Mouse (Mus musculus) hindbrain, embryonic 10.5 days (tissue): ENCODE data around the gene Olfr878. TPM values are rescaled to one million over a fixed set of nuclear protein-coding genes. Genes with fewer than 3 reads are reported as not detected.
A peak's percentile ranks its signal among the peaks of the same experiment; 100 is the strongest.

Experiments
- DNase-seq: peaks from one replicate; pipeline ENCODE4 v3.0.0-alpha.2; 2017; ENCODE audit warnings: low spot score
- H3K27ac ChIP-seq: fragments of 300-500 bp; sonication (generic); 2 replicates; pipeline ENCODE4 v1.5.1; 2016; ENCODE audit warnings: mild to moderate bottlenecking, moderate library complexity
- H3K27me3 ChIP-seq: fragments of 300-500 bp; sonication (generic); 2 replicates; pipeline ENCODE4 v1.6.1; 2016; ENCODE audit warnings: mild to moderate bottlenecking; ENCODE audit not compliant: poor library complexity, insufficient read depth, severe bottlenecking
- H3K36me3 ChIP-seq: fragments of 300-500 bp; sonication (generic); 2 replicates; pipeline ENCODE4 v1.6.1; 2016; ENCODE audit warnings: mild to moderate bottlenecking, moderate library complexity
- H3K4me1 ChIP-seq: fragments of 300-500 bp; sonication (generic); replicated peaks from 2 replicates; pipeline ENCODE4 v1.6.1; 2016; ENCODE audit warnings: mild to moderate bottlenecking
- H3K4me3 ChIP-seq: fragments of 300-500 bp; sonication (generic); 2 replicates; pipeline ENCODE4 v1.5.1; 2016; ENCODE audit warnings: mild to moderate bottlenecking, moderate library complexity
- H3K9me3 ChIP-seq: fragments of 300-500 bp; sonication (generic); 2 replicates; pipeline ENCODE4 v1.6.1; 2016; ENCODE audit warnings: mild to moderate bottlenecking, moderate library complexity
- WGBS: fragments of 180-500 bp; shearing (Covaris S2); methylation state at CpG from one replicate; pipeline ENCODE4 v1.1.7; 2016; 5-methylcytosine and 5-hydroxymethylcytosine counted together
- polyA plus RNA-seq: library from polyadenylated mRNA; unstranded; fragments of >200 nt; fragmentation: Nextera tagmentation; extraction: Ambion mirVana; gene quantifications from 2 replicates; pipeline ENCODE4 v1.2.1, GENCODE M21; 2016

Gene Olfr878
- polyA plus RNA-seq: not detected in 2 replicates

DNA sequence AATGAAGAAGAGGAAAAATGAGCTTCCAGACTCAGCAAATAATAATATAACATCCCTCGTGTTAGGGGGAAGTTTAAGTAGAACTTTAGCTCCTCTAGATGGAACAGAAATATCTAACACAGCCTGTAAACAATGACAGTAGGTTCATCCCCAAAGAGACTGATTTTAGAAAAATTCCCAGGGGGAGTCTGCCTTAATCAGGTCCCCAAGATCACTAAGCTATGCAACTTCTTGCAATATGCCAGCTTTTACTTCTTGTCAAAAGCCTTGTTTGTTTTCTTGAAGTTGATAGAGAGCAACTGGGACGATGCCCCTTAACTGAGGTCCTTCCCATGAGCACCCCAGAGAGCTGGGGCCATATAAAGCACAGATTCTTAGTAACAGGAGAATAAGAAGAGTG, at the start of gene Olfr878:
TSS of gene Olfr878 (plus strand) at position 301 of the 400 bp plus-strand sequence.
- WGBS: 77% methylated on average over 2 of the region's 2 CpGs
- no peaks in the 10 kb centered on the region for H3K9me3 ChIP-seq
- no peak for DNase-seq
- H3K4me1 ChIP-seq: no peaks in the 10 kb centered on the region
- H3K4me3 ChIP-seq: no peak within 1 kb of the TSS
- H3K27me3 ChIP-seq: no peaks in the 10 kb centered on the region
- H3K36me3 ChIP-seq: no peaks in the 10 kb centered on the region
- H3K27ac ChIP-seq: no peak within 1 kb of the TSS

DNA sequence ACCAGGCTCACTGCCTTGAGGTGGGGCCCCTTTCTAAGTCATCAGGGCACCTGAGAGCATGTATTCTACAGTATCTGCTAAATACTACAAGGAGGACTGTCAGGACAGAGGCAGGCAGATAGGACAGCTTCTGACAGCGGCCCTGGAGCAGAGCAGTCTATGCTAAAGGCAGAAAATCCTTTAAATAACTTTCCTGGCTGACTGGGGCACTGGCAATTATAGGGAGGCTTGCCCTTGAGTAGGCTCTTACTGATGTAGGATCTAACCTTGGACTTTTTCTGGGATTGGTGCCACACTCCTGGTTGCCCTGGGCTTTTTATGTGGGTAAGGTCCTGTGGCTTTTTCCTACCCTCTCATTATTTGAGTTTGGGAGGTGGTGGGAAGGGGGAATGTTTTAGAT, 47.4 kb upstream of the Olfr878 start:
- no peaks in the 10 kb centered on the region for H3K9me3 ChIP-seq
- H3K4me1 ChIP-seq: no peaks in the 10 kb centered on the region
- no peaks in the 10 kb centered on the region for H3K27me3 ChIP-seq
- 71% methylated on average over 1 of the region's 1 CpGs for WGBS
- H3K36me3 ChIP-seq: no peaks in the 10 kb centered on the region
- DNase-seq: no peak
- no peak overlapping the region for H3K27ac ChIP-seq
- H3K4me3 ChIP-seq: no peak overlapping the region

DNA sequence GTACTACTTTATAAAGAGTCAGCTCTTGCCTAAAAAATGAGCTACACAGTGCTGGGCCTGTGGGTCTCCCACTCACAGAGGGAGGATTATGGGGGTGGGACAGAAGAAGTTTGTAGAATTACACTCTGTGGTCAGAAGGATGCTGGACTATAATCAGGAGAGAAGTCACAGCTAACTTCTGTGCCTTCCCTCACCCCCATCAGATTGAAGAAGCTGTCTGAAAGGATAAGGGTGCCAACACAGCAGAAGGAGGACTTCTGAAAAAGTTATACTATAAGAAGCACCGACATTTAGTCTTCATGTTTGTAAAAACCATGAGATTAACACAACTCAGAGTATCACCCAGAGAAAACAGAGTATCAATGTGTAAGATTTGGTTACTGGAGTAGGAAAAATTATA, 46.5 kb upstream of the Olfr878 start:
- WGBS: 68% methylated on average over 1 of the region's 1 CpGs
- Histone ChIP-seq H3K27me3 (no peaks in the 10 kb centered on the region), H3K27ac (no peak overlapping the region), H3K9me3 (no peaks in the 10 kb centered on the region), H3K4me1 (no peaks in the 10 kb centered on the region), H3K4me3 (no peak overlapping the region), H3K36me3 (no peaks in the 10 kb centered on the region)
- no peak for DNase-seq

DNA sequence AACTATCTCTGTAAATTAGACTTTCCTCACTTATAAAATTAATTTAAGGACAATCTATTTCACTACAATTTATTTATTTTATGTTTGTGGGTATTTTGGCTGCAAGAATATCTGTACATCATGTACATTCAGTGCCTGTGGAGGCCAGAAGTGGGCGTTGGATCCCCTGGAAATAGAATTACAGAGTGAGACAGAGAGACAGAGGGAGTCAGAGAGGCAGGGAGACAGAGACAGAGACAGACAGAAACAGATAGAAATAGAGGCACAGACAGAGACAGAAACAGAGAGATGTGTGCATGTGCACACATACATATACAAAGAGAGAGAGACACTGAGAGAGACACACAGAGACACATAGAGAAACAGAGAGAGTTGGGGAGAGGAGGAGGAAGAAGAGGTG, 46.1 kb upstream of the Olfr878 start:
- no peak for DNase-seq
- H3K4me3 ChIP-seq: no peak overlapping the region
- H3K36me3 ChIP-seq: no peaks in the 10 kb centered on the region
- no peaks in the 10 kb centered on the region for H3K27me3 ChIP-seq
- H3K9me3 ChIP-seq: no peaks in the 10 kb centered on the region
- no peaks in the 10 kb centered on the region for H3K4me1 ChIP-seq
- no peak overlapping the region for H3K27ac ChIP-seq
- 64% methylated on average over 1 of the region's 1 CpGs for WGBS

DNA sequence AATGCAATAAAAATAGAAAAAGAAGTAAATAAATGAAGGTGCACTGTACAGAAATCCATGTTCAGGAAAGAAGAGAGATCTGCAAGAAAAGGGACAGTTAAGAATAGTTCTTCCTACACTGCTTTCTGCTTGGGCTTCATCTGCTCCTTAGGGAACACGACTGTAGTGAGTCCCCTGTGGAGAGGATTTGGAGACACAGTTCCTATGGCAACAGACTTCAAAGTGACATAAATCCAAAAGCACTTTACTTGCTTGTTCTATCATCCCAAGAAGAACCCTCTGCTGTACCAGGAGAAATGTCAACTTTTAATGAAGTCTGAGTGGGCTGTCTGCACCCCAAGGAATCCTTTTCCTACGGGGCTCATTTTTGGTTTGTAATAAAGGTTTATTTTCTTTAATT, 26.7 kb upstream of the Olfr878 start:
- 29% methylated on average over 2 of the region's 2 CpGs for WGBS
- Histone ChIP-seq H3K36me3 (no peaks in the 10 kb centered on the region), H3K27ac (no peak overlapping the region), H3K27me3 (no peaks in the 10 kb centered on the region), H3K4me1 (no peaks in the 10 kb centered on the region), H3K4me3 (no peak overlapping the region), H3K9me3 (no peaks in the 10 kb centered on the region)
- no peak for DNase-seq

DNA sequence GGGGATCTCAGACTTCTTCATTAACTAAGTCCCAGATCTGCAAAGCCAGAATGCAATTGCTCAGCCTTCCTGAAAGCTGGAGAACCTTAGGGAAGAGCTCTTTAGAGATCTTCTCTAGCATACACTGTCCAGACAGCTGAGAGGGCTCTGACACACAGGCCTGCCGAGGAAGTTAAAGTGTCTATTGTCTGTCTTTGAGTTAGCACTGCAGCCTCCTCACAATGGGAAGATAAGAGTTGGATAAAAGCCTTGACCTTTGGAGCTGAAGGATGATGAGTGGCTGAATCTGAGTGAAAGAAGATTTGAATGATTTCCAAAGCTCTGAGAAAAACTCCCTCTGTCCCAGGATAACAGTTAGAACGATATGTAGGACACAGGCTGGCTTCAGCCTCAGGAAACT, 21.0 kb upstream of the Olfr878 start, which contains the start of gene Olfr145:
TSS of gene Olfr145 (plus strand) at position 64 of the 400 bp plus-strand sequence.
- Histone ChIP-seq H3K9me3 (no peaks in the 10 kb centered on the region), H3K36me3 (no peaks in the 10 kb centered on the region), H3K27ac (peak within 1 kb of the TSS; percentile 35; the same call in 1 of the 2 replicates), H3K27me3 (no peaks in the 10 kb centered on the region), H3K4me3 (no peak within 1 kb of the TSS), H3K4me1 (peaks cover 7% of the 10 kb centered on the region)
- DNase-seq: no peak
- 34% methylated on average over 2 of the region's 2 CpGs for WGBS

DNA sequence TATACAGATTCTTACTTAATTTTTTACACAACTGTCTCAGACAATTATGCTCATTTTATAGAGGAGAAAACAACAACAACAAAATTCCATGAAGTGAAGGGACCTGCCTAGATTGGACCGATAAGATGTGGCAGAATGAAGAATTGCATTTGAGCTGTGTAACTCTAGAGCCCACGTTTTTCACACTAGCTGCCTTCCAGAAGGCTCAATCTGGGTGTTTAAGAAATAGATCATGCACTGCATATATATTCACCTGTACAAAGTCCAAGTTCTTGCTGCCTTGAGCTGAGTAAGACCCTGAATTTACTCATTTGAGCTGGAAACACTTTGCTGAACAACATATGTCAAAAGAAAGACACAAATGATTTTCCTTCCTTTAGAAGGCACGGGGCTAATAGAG, 12.1 kb upstream of the Olfr878 start:
- Histone ChIP-seq H3K27ac (no peak overlapping the region), H3K36me3 (no peaks in the 10 kb centered on the region), H3K27me3 (no peaks in the 10 kb centered on the region), H3K4me3 (no peak overlapping the region), H3K4me1 (no peaks in the 10 kb centered on the region), H3K9me3 (no peaks in the 10 kb centered on the region)
- 80% methylated on average over 3 of the region's 3 CpGs for WGBS
- DNase-seq: no peak

DNA sequence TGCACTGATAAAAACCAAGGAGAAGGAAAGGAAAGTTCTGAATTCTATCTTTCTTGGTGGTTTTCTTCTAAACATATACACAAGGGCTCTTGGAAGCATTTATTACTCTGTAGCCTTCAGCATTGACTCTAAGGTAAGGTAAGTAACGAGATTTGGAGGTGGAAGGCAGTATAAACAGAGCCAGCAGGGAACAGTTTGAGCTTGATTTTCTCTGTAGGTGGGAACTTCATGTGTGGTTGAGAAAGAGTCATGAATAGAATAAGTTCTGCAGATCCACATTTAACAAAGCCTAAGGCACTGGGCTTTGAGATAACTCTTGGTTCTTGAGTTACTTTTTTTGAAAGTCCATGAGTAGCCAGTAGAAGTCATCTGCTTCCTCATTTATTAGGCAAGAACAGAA, 378 bp downstream of the Olfr878 start:
- Histone ChIP-seq H3K27me3 (no peaks in the 10 kb centered on the region), H3K36me3 (no peaks in the 10 kb centered on the region), H3K27ac (no peak overlapping the region), H3K4me3 (no peak overlapping the region), H3K9me3 (no peaks in the 10 kb centered on the region), H3K4me1 (no peaks in the 10 kb centered on the region)
- no peak for DNase-seq
- WGBS: 73% methylated on average over 1 of the region's 1 CpGs

DNA sequence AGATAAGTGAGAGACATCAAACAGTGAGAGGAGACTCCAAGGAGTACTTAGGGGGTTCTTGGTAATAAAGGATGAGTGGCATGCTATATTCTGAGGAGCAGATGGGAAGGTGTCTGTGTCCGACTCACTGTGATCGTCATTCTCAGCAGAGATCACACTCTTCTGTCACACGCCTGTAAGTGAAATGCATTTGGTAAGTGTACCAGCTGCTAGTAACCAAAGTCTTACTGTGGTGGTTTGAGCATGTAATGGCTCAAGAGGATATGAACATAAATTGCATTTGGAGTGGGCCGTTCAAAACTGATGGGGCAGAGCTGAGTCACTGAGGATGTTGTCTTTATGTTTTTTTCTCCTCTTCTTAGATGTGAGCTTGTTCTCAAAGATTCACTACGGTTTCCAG, 6.6 kb downstream of the Olfr878 start:
- Histone ChIP-seq H3K27me3 (no peaks in the 10 kb centered on the region), H3K4me3 (no peak overlapping the region), H3K4me1 (no peaks in the 10 kb centered on the region), H3K27ac (no peak overlapping the region), H3K9me3 (no peaks in the 10 kb centered on the region), H3K36me3 (no peaks in the 10 kb centered on the region)
- 89% methylated on average over 5 of the region's 5 CpGs for WGBS
- DNase-seq: no peak

DNA sequence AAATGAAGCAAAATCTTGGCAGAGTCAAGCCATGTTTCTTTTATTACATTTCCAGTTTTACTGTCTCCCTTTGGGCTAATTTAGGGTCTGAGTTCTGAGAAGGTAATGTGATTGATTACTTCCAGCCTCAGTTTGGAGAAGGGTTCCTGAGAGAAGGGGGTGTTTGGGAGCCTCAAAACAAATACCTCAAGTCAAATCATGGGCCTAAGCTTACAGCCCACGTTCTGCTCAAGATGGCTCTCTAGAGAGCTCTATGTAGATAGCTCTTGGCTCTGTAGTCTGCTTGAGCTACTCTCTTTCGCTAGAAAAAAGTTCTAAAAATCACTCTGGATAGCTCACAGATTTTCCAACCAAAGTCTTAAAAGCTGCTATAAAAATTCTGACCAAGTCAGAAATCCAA, 7.8 kb downstream of the Olfr878 start:
- DNase-seq: no peak
- no peaks in the 10 kb centered on the region for H3K36me3 ChIP-seq
- no peak overlapping the region for H3K4me3 ChIP-seq
- 67% methylated on average over 2 of the region's 2 CpGs for whole genome bisulfite sequencing
- no peaks in the 10 kb centered on the region for H3K9me3 ChIP-seq
- no peaks in the 10 kb centered on the region for H3K4me1 ChIP-seq
- H3K27ac ChIP-seq: no peak overlapping the region
- H3K27me3 ChIP-seq: no peaks in the 10 kb centered on the region

DNA sequence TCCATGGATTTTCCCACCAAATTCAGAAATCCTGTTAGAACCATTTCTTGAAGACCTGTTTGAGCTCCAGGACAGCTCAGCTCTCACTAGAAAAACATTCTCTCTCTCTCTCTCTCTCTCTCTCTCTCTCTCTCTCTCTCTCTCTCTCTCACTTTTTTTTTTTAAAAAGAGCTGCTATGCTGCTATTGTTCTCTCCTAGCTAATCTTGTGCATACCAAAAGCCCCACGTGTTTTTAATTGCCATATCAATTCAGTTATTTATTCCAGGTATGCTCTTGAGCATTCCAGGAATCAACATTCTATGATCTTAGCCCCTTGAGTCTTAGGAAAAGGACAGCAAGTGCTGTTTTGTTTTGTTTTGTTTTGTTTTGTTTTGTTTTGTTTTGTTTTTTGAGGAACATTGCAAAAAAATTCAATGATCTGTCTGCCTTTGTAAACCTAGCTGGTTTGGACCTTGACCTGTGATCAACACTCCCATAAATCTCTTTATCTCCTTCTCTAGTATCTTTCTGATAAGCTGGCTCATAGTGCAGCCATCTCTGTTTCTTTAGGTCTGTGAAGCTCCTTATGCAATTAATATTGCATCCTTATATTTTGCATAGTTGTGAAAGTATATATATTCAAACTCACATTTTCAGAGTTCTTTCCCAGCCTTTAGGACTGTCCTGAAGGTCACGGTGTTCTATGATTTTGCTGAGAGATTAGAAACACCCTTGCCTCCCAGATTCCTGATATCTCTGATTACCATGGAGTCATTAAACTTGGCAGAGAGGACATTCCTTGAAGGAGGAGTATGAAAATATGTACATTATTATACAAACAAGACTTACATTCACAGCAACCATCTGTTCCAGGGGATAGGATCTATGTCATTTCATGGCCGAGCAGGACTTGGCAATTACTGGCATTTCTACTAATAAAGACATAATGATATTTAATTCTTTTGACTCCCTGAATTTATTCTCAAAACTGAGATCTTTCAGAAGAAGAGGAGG, 8.7 kb downstream of the Olfr878 start:
- no peaks in the 10 kb centered on the region for H3K36me3 ChIP-seq
- no peak overlapping the region for H3K4me3 ChIP-seq
- 74% methylated on average over 3 of the region's 3 CpGs for WGBS
- no peaks in the 10 kb centered on the region for H3K4me1 ChIP-seq
- no peak overlapping the region for H3K27ac ChIP-seq
- no peaks in the 10 kb centered on the region for H3K27me3 ChIP-seq
- no peaks in the 10 kb centered on the region for H3K9me3 ChIP-seq
- DNase-seq: no peak

DNA sequence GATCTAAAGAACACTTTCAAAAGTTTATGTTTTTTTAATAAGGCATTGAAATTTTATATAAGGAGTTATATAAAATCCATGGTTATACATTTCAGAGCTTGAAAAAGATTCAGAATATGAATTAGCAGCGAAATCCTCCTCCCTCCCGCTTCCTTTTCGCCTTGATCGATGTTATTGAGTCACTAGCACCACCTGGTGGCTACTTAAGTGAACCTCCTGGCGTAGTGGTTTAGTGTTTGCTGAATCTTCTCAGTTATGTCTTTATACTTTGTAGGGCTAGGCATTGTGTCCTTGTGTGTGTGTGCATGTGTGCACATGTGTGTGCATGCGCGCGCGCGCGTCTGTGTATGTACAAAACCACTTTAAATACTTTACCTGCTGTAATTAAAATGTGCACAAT, 14.9 kb downstream of the Olfr878 start:
- Histone ChIP-seq H3K9me3 (no peaks in the 10 kb centered on the region), H3K4me3 (no peak overlapping the region), H3K27me3 (no peaks in the 10 kb centered on the region), H3K4me1 (no peaks in the 10 kb centered on the region), H3K27ac (no peak overlapping the region), H3K36me3 (no peaks in the 10 kb centered on the region)
- DNase-seq: peak; percentile 45
- 6% methylated on average over 11 of the region's 11 CpGs for WGBS

DNA sequence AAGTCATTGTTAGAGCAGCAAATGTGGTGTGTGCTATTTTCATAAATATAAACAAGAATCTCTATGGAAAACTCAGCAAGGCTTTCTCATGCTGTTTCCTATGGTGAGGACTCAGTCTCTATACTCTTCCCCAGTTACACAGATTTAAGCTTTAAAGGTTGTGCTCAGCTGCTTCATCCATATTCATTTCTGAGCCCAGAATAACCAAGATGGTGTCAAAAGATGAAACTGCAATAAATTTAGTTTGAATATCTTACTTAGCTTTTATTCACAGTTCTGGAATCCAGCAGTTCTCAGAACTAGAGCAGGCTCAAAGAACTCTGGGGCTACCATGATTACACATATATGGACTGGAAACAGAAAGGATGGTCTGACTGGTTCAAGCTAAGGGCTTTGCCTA, 16.5 kb downstream of the Olfr878 start:
- no peak overlapping the region for H3K27ac ChIP-seq
- no peak overlapping the region for H3K4me3 ChIP-seq
- H3K4me1 ChIP-seq: no peaks in the 10 kb centered on the region
- H3K36me3 ChIP-seq: no peaks in the 10 kb centered on the region
- no peaks in the 10 kb centered on the region for H3K27me3 ChIP-seq
- H3K9me3 ChIP-seq: no peaks in the 10 kb centered on the region
- no peak for DNase-seq
